Mouse (Mus musculus): ENCODE data around the gene Pnliprp1.

GRCm38 (mm10) chr19:58741036-58741435 lies 12.3 kb downstream of the Pnliprp1 start:
- no peak for TF ChIP-seq CTCF (IDR thresholded peaks at IDR 0.05; ENCODE audit: low read depth)
- no peak for TF ChIP-seq EP300 (IDR thresholded peaks at IDR 0.05; ENCODE audit: low read depth)

Data from liver, embryonic 14.5 days (tissue).